Mouse (Mus musculus) left cerebral cortex, postnatal 25 days (tissue): ENCODE results near the gene Actn4. TPM values are rescaled to one million over a fixed set of nuclear protein-coding genes. Genes with fewer than 3 reads are reported as not detected.
"Not testable (repeated sequence)": the region's sequence is repeated elsewhere in the genome, so short reads cannot be mapped to it uniquely, and the experiment has no call there.

Source experiments
- DNase-seq, 2 experiments: peaks; one replicate each; pipeline ENCODE4 v3.0.0; 2022; ENCODE audit warnings: low spot score in 2 of 2, mixed read lengths in 1 of 2
- intact Hi-C: fragments of 180-260 bp; cut with DNase I; formaldehyde crosslinking; loops from one replicate; pipeline ENCODE4 v1.15.1; 2025
- total RNA-seq, 2 experiments: library from RNA; stranded (reverse); gene quantifications; 2 replicates each; pipeline ENCODE4 v1.2.3; 2021

The Actn4 gene
- total RNA-seq, 2 experiments from 2014 or later: 190 to 202 TPM

DNA sequence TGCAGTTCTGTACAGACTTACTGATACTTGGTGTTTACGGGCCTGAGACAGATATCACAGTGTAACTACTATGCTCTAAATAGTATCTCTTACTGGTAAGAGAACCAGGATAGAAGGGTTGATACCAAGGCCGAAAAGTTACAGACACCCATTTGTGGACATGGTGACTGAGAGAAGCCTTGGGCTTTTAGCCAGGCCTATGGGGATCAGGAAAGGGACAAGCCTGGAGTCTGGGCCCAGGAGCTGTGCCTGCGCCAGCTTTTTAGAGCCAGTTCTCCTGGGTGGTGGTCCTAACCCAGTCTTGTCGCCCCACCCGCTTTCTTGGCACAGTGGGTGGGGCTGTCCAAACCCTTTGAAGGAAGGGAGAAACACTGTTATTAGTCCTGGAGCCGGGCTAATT is 60.0 kb downstream of the Actn4 start:
- DNase-seq: no peak
- intact Hi-C loops: loop anchor here (2.0 to 5.0 kb wide), 2 partner anchors 59 to 75 kb away; partner anchors contain the start of gene Ech1

DNA sequence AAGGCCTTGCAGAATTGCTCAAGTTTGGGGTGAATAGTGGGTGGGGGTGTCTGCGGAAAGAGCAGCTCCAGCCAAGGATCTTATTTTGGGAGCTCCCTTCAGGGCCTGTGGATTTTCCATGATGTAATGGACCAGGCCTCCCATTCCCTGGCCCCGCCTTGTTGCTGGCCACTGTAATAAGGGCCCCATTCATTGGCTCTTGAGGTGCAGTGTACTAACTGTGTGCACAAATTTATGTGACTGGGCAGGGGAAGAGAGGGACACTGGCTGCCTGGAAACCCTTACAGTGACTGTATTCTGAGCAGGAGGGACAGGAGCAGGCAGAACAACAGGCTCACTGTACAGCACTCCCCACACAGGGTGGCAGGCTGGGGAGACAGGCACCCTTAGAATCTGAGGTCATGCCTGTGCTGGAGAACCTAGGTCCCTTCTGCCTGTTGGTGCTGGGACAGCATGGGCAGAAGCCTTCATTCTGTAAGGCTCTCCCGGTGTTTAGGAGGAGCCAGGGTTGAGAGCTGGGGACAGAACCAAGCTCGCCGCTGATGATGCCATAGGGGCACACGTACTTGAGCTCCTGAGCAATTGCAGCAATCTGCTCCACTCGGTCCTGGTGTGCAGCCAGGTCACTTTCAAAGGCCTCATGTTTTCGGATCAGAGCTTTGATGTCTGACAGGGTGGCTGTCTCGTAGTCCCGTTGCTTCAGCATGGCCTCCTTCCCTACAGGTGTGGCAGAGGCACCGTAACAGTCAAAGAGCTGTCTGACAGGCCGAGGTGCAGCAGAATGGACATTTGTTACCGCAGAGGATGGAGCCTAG is 60.6 kb downstream of the Actn4 start:
- intact Hi-C loops: loop anchor here (2.0 to 5.0 kb wide), 2 partner anchors 59 to 74 kb away; partner anchors contain the start of gene Ech1
- DNase-seq: peak in 1 of 2 experiments; percentile 58

DNA sequence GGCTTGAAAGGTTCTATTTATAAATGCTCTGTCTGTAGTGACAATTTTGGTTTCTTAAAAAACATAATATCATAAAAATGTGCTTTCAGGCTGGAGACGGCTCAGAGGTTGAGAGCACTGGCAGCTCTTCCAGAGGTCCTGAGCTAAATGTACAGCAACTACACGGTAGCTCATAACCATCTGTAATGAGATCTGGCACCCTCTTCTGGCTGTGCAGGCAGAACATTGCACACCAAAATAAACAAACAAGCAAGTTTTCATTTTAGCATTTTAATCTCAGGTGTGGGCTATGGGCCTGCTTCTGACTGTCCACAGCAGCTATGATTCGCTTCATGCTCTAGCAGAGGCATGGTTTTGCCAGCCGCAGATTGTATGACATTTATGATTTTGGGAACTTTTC is 62.2 kb downstream of the Actn4 start:
- no peak for DNase-seq
- intact Hi-C loops: loop anchor here (5.0 kb wide), 1 partner anchor 73 kb away; the partner anchor contains the start of gene Ech1

DNA sequence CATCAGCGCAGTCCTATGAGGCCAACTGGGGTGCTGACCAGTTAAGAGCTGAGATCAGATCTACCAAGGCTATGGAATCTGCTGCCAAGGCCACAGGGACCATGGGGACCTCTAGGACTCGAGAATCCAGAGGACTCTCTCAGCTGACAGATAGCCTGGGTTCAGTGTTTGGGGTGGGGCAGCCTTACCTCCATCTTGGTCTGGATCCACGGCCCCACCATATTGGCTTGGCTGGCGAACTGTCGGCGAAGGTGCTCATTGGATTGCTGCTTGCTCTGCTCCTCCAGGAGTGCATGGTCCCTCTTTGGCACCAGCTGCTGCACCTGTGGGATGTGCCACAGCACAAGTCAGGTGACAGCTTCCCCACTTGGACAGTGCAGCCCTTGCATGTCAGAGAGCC is 64.5 kb downstream of the Actn4 start:
- no peak for DNase-seq
- intact Hi-C loops: no loop called here

DNA sequence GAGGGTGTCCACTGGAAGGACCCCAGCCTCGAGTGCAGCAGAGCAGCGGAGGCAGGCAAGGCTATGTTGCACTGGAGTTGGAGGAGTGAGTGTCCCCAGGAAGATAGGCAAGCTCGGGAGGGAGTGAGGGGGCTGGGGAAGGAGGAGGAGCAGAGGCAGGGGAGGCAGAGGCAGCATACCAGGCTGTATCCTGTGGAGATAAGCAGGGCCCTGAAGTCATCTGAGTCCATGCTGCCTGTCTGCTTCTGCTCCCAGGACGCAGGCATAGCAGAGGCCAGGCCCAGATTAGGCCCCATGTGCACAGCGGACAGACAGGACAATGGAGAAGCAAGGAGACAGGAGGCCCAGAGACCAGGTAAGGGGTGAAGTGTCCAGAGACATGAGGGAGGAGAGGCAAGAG is 67.2 kb downstream of the Actn4 start:
- DNase-seq: no peak
- intact Hi-C loops: no loop called here

DNA sequence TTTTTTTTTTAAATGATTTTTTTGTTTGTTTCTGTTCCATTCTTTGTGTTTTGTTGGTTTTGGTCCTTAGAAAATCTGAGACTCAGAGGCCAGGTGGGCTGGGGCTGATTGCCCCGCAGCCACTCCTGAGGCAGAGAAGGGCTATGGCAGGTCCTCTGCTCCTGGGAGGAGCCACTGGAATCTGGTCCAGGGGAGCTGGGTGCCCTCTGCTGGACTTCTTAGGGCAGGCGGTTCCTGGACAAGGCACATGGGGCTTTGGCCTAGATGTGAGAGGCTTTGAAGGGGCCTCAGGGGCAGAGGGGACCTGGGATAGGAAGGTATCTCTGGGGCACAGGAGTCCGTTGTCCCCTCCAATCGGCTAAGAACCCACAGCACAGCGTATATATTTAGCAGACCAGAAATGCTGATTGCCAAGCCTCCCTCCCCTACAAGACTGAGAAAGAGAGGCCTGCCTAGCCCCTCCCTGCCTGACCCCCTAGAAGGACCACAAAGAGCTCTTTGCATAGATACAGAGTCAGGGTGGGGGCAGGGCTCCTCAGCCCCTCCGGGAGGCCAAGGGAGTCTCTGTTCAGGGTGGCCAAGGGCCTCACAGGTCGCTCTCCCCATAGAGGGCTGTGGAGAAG is 68.4 kb downstream of the Actn4 start:
- intact Hi-C loops: no loop called here
- DNase-seq: no peak

DNA sequence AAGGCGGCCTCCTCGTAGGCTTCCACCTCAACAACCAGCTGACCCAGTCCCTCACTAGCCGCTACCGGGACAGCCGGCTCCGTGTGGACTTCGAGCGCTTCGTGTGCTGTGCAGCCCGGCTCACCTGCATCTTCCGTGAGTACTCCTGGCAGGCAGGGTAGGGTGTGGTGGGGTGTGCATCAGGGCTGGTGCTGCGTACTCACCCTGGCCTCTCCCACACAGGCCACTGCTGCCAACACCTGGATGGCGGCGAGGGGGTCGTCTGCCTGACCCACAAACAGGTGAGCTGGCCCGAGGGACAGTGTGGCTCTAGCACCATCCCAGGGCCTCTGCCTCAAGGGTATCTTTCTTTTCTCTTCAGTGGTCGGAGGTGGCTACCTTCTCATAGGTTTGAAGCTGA is 69.5 kb downstream of the Actn4 start:
- intact Hi-C loops: no loop called here
- DNase-seq: no peak

DNA sequence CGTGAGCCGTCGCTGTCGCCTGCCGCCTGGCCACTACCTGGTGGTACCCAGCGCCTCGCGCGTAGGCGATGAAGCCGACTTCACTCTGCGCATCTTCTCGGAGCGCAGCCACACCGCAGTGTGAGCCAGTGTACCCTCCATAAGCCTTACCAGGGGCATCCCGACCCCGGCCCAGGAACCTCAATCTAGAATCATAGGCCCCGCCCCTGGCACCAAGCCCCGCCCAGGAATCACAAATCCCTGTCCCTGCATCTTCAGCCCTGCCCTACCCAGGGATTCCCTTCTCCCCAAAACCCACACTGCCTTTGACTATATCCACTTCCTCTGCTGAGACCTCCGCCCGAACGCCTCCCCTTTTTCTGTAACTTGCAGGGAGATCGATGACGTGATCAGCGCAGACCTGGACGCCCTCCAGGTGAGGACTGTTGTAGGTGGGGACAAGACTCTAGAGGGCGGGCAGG is 73.4 kb downstream of the Actn4 start:
- intact Hi-C loops: no loop called here

DNA sequence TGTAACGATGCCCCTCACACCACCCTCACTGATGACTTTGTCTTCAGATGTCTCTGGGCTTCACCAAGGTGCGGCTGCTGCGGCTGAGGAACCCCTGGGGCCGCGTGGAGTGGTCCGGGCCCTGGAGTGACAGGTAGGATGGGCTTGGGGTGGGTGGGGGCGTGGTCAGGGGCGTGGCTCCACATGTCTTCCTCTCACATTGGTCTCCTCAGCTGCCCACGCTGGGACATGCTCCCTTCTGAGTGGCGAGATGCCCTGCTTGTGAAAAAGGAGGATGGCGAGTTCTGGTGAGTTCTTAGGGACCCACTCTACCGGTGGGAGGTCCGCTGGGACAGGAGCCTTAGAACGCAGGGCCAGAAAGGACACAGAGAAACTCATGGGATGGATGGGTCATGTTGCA is 75.7 kb downstream of the Actn4 start:
- no peak for DNase-seq
- intact Hi-C loops: no loop called here

More for the DNA sequence above, 73.4 kb downstream of the Actn4 start:
- no peak for DNase-seq

DNA sequence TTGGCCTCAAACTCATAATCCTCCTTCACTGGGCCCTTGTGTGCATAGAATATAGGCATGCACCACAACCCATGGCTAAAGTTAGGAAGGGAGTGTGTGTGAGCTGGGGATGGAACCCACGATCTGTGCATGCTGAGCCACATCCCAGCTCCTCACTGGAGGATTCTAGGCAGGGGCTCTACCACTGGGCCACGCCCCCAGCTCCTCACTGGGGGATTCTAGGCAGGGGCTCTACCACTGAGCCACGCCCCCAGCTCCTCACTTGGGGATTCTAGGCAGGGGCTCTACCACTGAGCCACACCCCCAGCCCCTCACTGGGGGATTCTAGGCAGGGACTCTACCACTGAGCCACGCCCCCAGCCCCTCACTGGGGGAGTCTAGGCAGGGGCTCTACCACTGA is 78.4 kb downstream of the Actn4 start:
- DNase-seq, intact Hi-C loops: not testable (repeated sequence)

DNA sequence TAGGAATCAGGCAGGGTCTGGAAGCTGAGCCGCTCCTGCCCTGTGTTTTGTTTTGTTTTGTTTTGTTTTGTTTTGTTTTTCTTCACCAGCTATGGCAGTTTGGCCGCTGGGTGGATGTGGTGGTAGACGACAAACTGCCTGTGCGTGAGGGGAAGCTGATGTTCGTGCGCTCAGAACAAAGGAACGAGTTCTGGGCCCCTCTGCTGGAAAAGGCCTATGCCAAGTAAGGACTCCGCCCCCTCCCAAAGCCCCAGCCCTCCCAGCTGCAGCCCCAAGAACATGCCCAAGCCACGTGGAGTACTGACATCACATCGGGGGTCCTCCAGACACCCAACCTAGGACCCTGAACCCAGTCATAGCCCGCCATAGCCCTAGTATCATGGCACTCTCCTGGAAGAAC is 79.1 kb downstream of the Actn4 start:
- intact Hi-C loops: no loop called here
- no peak for DNase-seq

DNA sequence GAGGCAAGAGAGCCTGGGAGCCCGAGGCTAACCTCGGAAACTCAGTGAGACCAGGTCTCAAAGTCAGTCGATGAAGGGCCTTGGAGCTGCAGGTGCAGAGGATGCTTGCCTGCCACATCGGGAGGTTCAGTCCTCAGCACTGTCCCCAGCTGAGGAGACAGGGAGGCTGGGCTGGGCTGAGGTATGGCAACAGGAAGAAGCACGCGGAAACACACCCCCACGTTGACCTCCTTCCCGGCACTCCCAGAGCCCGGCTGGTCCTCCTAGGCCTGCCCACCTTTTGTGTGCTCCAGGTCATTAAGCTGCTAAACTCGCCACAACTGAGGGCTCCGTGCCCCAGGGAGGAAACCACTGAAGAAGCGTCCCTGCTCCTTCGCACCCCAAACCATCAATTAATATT is 80.9 kb downstream of the Actn4 start, which contains the start of gene Capn12:
TSS of gene Capn12 (plus strand) at position 224 of the 400 bp plus-strand sequence.
- intact Hi-C loops: no loop called here
- no peak for DNase-seq

DNA sequence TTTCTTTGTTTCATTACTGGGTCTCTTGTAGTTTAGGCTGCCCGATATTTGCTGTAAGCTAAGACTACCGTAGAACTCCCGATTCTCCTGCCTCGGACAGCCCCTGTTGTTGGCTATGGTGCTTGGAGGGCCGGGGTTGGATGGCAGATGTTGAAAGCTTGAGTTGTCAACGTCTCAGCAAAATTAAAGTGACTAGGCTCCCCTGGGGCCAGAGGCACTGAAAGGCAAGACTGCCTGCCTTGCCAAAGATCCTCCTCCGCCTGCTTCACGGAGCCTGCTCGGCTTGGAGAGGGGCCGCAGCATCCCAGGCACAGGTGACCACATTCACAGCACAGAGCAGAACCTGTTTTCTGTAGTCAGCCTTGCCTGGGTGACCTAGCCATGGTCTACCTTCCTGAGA is 81.6 kb downstream of the Actn4 start:
- no peak for DNase-seq
- intact Hi-C loops: no loop called here

DNA sequence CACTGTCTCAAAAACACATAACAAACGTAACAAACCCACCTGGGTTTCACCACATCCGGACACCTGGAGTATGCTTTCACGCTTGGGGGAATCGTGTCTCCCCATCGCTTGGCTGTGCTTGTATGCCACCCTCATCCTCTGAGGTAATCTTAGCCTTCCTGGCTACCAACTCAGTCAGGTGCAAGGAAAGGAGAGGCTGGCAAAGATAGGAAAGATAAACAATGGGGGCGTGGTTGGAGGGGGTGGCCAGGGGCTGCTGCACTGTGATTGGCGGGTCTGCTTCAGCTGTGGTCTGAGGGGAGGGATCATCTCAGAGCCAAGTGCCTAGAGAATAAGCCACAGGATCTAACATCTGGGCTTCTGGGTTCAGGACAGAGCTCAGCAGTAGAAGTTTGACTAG is 82.5 kb downstream of the Actn4 start:
- no peak for DNase-seq
- intact Hi-C loops: no loop called here

DNA sequence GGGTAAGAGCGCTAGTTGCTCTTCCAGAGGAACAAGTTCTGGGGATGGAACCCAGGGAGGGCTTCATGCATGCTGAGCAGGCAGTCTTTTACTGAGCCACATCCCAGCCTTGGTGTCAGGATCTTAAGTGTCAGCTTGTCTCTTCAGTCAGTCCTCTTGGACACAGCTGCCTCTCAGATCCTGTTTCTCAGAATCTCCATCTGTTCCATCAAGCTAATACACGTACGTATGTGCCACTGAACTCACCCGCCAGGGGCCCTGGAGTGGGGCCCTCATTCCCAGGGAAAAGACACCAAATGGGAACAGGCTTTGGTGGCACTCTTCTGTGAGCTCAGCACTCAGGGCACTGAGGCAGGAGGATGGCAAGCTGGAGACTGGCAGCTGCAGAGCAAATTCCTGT is 84.3 kb downstream of the Actn4 start:
- intact Hi-C loops: no loop called here
- DNase-seq: no peak

DNA sequence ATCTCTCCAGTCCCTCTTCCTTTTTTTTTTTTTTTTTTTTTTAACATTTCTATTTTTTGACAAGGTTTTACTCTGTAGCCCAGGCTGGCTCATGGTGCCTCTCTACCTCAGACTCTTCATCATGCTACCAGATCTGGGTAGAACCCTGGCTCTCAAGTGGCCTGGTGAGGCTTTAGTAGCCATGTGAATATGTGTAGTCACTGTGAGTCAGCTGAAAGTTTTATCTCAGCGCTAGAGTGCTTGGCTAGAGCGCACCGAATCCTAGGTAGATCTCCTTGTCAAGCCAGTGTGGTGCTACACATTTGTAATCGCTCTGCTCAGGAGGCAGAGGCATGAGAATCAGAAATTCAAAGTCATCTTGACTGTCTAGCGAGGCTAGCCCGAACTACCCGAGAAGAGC is 85.0 kb downstream of the Actn4 start:
- intact Hi-C loops: no loop called here
- DNase-seq: no peak

DNA sequence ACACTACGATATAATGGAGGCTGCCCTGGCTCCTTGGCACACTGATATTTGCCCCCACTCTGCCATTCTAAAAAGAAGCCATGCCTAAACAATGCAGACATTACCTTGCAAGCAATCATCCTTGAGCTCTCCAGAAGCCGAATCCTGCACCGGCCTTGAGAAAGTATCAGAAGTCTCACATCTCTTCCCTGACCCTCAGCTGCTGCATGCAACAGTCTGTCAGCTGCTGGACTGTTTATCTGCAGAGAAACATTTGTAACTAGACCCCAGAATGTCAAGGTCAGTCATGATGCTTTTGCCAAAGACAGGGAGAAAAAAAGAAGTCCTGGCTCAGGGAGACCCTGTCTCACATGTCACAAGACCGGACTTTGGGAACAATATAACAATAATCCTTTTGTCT is 86.0 kb downstream of the Actn4 start:
- intact Hi-C loops: no loop called here
- no peak for DNase-seq

DNA sequence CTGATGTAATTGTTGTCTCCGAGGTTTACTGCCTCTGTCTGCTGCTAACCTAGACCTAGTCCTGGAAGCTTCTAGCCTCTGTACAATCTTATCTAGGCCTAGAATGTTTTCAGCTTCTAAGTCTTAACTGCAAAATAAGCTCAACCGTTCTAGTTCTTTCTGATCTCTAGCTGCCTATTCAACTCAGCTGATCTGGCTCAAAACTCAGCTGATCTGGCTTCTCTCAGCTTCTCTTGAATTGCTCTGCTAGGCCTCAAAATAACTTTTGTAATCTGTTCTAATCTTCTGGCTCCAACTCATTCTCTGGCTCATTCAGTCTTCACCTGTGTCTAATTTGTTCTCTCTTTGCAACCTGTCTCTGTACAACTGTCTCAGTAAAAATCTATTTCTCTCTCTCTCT is 87.6 kb downstream of the Actn4 start:
- intact Hi-C loops: no loop called here

DNA sequence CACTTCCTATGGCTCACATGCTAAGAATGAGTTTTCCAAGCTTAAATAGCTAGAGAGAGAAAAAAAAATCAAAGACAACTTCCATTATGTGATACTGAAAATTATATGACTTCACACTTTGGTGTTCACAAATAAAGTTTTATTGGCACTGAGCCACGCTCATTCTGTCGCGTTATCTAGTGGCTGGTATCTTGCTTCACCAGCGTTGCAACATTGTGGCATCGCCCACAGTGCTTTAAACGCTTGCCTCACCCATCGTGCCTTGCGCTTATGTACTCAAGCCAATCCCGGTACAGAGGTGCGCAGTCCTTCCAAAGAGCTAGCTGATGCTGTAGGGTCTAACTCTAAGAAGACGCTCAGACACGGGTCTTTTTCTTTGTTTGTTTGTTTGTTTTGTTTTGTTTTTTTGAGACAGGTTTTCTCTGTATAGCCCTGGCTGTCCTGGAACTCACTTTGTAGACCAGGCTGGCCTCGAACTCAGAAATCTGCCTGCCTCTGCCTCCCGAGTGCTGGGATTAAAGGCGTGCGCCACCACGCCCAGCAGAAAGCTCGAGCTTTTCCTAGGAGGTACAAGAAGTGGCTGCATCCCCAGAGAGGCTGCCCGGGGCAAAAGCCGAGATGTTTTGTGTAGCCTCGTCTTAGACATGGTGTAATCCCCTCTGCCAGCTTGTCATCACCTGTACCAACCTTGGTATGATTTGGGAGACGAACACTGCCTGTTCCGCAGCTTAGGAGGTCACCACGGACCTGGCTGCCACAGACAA is 91.1 kb downstream of the Actn4 start:
- intact Hi-C loops: no loop called here

More for the DNA sequence above, 87.6 kb downstream of the Actn4 start:
- DNase-seq: no peak

More for the DNA sequence above, 91.1 kb downstream of the Actn4 start:
- no peak for DNase-seq
